Mouse (Mus musculus) adrenal gland, postnatal 25 days (tissue): ENCODE measurements around the gene Pdcd6ip. TPM values are rescaled to one million over a fixed set of nuclear protein-coding genes. Genes with fewer than 3 reads are reported as not detected.
"Not testable (repeated sequence)": the region's sequence is repeated elsewhere in the genome, so short reads cannot be mapped to it uniquely, and the experiment has no call there.

ENCODE experiments used
- DNase-seq: peaks from one replicate; pipeline ENCODE4 v3.0.0; 2021; ENCODE audit warnings: mixed read lengths
- long read RNA-seq: library from polyadenylated mRNA; stranded (forward); transcript quantifications from one replicate; pipeline ENCODE4 v2.0.0, GENCODE M21; 2021
- total RNA-seq: library from RNA; stranded (reverse); gene quantifications from 2 replicates; pipeline ENCODE4 v1.2.3, GENCODE M21; 2021

Gene Pdcd6ip
- 187 and 196 TPM in 2 replicates for total RNA-seq
- long read RNA-seq, full-length matches to known transcripts: 34 of 76 reads
- long read RNA-seq, partial matches to known transcripts: 25 of 76 reads
- long read RNA-seq, other reads (novel, unspliced or antisense): 17 of 76 reads

DNA sequence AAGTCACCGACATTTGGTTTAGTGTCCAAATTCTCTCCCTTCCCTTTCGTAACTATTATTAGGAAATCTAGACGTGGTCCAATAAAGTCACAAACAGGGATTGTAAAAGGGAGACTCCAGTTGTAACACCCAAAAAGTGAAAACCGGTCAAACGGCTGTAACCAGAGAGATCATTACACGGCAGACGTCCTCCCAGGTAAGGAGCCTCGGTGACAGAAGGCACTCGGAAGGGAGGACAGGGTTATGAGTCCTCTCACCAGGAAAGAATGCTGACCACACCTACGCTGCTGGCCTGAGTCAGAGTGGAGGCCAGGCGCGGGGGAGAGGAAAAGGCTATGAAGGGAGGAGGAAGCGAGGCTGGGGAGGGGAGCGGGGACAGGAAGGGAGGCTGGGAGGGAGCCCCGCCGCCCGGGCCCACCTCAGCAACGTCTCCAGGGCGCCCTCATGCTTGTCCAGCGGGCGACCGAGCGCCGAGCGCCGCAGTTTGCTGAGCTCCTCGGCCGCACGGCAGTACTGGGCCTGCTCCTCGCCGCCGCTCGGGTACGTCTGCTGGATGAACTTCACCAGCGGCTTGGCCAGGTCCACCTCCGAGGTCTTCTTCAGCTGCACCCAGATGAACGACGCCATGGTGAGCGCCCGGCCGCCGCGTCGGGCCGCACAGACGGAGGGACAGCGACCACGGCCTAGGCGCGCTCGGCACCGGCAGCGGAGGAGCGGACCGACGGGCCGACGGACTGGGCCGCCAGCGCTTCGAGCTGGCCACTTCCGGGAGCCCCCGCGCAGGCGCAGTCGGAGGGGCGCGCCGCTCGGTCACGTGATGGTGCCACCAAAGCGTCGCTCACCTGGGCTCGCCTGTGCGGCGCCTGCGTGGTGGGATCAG, at the start of gene Pdcd6ip:
TSS of gene Pdcd6ip (minus strand) at position 779 of the 880 bp plus-strand sequence.
- peak; percentile 95 for DNase-seq

GRCm38 (mm10) chr9:113755888-113756719, 48.0 kb upstream of the Pdcd6ip start:
- no peak for DNase-seq

- DNase-seq: peak; percentile 49
These were observed 41.3 kb upstream of the Pdcd6ip start for GRCm38 (mm10) chr9:113749356-113749755.

- no peak for DNase-seq
These were observed 35.2 kb upstream of the Pdcd6ip start for GRCm38 (mm10) chr9:113743291-113743690.

- DNase-seq: peak; percentile 13
These were observed 34.3 kb upstream of the Pdcd6ip start for GRCm38 (mm10) chr9:113742361-113742794.

GRCm38 (mm10) chr9:113741637-113742137, 33.6 kb upstream of the Pdcd6ip start:
- peak; percentile 54 for DNase-seq

DNA sequence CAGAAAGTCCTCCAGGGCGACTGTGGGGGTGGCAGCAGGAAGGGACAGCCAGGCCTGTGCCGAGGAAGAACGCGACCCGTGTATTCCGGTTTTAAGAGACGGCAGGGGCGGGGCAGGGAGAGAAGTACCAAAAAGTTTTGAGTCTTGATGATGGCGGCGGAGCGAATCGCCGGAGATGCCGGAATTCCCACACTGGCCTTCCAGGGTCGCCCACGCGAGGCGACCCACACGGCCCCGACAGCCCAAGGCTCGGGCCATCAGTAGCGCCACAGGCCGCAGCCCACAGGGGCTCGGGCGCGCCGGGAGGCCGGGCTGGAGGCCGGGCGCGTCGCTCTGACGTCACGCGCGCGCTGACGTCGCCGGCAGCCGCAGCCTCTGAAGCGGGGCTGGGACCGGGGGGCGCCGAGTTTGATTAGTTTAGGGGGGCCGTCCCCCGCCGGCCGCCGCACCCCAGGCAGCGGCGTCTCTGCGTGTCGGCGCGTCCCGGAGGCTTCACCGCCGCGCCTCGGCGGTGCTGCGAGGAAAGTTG, 33.1 kb upstream of the Pdcd6ip start, which contains the start of gene Clasp2:
TSS of gene Clasp2 (plus strand) at position 366 of the 529 bp plus-strand sequence.
- DNase-seq: peak; percentile 78

DNA sequence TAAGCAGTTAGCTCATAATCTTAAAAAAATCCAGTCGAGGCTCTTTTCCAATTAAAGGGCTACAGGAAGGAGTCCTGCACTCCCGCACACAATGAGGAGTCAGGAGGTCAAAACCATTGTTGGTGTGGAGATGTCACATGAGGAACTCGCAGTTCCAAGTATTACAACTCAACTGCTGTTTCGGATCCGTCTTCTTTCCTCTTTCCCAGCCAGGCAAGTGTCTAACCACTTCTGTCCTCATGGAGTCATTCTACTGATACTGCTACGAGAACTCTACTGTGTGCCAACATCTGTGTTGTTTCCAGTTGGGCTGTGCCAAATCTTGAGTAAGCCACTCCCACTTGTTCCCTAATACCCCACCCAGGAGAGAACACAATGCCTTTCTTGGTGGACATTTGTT, 30.9 kb upstream of the Pdcd6ip start:
- no peak for DNase-seq

DNA sequence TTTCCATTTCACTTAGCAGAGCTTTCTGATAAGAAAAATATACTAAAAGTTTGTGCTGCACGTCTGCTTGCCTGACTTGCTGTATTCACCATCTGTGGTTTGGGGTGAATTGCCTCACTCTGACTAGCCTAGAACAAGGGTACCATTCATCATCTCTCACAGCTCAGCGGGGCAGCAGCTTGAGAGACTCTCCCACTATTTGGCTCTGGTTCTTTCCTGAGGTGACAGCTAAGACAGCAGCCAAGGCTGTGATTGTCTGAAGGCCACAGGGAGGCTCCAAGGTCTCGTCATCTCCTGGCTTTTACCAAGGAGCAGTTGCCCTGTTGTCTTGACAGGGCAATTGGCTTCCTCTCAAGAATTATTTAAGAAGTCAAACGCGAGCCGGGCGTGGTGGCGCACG, 30.0 kb upstream of the Pdcd6ip start:
- DNase-seq: no peak

GRCm38 (mm10) chr9:113735920-113736319, 27.9 kb upstream of the Pdcd6ip start:
- DNase-seq: no peak

DNA sequence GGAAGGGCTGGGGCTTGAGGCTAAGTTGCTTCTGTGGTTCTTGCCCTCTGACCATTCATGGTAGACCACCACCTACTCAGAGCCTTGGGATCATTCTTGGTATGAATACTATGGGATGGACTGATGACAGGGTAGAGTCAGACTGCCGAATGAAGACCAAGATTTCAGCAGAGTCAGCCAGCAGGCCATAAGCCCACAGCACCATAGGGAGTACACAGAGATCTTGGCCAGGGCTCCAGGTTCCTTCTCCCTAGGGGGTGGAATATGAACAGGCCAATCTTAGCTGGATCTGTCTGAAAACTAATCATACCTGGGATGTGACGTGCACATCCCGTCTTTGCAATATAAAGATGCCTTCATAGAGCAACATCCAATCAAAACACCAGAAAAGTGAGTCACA, 23.5 kb upstream of the Pdcd6ip start:
- DNase-seq: no peak

DNA sequence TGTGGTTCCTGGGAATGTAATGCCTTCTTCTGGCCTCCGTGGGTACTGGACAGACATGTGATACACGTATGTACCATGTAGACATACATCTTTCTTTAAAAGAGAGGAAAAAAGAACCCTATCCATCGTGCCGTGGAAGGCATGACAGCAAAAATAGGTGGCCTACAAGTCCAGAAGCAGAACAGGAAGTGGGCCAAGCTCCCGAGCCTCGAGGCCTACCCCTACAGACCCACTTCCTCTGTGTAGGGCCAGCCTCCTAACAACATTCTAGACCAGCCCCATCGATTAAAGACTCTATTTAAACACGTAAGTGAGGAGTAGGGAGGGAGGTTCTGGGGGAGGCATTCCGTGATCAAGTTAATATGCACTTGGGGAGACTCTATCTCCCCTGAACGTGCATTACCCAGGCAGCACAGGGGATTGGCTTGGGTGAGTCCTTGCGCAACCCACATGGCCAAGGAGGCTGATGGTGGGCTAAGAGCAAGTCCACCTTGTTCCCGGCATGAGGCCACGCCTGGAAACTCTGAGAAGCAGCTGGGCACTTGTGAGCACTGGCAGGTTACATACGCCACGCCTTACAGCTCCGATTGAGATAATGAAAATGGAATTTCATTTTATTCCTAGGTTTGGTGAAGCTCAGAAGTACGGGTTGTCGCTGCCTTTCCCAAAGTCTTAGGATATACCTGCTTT, 19.1 kb upstream of the Pdcd6ip start:
- DNase-seq: no peak

GRCm38 (mm10) chr9:113726131-113726530, 18.1 kb upstream of the Pdcd6ip start:
- DNase-seq: no peak

- not testable (repeated sequence) for DNase-seq
These were observed 17.6 kb upstream of the Pdcd6ip start for GRCm38 (mm10) chr9:113725609-113726008.

DNA sequence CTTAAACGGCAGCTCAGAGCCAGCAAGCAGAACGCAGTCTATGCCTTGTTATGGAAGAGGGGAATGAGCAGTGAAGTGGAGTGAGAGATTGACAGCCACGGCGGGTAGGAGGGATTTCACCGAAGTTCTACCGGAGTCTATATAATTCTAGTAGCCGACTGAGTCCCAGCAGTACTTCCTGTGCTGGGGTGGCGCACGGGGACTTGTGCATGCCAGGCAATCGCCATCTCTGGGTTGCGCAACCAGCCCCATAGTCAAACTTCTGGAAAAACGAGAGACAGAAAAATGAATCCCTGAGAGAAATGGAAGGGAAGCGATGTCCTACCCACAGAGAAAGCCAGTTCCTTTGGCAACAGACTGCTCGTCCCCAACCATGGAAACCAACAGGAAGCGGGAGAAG, 16.6 kb upstream of the Pdcd6ip start:
- no peak for DNase-seq

- DNase-seq: peak; percentile 44
These were observed 11.0 kb upstream of the Pdcd6ip start for GRCm38 (mm10) chr9:113719063-113719462.

GRCm38 (mm10) chr9:113710871-113711270, 2.8 kb upstream of the Pdcd6ip start:
- no peak for DNase-seq

DNA sequence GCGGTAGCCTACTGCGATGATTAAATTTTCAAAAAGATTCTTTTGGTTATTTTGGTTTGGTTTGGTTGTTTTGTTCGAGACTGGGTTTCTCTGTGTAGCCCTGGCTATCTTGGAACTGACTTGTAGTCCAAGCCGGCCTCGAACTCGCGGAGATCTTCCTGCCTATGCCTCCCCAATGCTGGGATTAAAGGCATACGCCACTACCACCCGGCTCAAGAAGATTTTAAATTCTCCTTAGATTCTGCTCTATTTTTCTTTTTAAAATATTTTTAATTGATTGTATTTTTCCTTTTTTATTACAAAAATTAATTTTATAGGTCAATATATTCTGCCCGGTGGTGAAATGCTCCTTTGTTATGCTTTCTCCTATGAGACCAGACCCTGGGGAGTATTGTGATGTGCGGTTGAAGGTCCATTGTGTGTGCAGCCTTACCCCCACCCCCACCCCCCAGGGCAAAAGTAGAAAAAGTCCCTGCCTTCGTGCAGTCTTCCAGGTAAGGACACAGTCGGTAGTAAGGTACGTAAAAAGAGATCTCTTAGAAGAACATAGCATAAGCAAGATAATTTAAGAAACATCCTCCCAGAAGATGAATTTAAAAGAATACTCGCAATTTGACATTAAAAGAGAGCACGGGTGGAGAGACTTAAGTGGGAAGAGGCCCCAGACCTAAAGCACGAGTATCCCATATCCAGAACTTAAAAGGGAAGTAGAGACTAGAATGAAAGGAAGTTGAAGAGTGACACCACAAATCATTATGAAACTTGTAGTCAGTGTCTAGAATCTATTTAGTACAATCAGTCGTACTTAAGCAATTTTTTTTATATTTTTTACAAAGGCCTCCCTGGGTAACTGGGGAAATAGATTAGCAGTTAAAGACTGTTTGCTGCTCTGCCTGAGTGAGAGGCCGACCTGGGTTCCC, 562 bp upstream of the Pdcd6ip start:
- no peak for DNase-seq

DNA sequence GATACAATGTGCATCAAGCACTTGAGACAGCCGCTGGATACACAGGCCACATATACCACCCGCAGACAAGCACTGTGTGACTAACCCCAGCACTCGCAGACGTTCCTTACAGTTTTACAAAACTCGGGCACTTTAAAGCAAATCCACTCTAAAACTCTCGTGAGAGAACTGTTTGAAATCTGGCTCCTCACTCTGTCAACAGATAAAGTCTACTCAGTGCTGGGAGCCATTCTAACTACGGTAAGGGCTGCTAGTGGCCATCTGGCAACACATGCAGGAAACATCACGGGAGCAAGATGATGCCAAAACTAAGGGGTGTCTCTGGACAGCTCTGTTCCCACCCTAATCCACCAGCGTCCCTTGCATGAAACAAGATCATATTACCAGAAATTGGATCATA, 1.2 kb downstream of the Pdcd6ip start:
- no peak for DNase-seq

- no peak for DNase-seq
These were observed 2.0 kb downstream of the Pdcd6ip start for GRCm38 (mm10) chr9:113706108-113706507.
